Mouse (Mus musculus) heart, postnatal 25 days (tissue): ENCODE data around the gene Acsl4. TPM values are rescaled to one million over a fixed set of nuclear protein-coding genes. Genes with fewer than 3 reads are reported as not detected.

Experiments
- total RNA-seq, 2 experiments: library from RNA; stranded (reverse); gene quantifications; 2 replicates each; pipeline ENCODE4 v1.2.3; 2021

Gene Acsl4
- total RNA-seq, 2 experiments from 2014 or later = 9.1 to 11.5 TPM

Other genes with a start within 250 kb of the Acsl4 start
- not detected for gene Gucy2f, start 193.6 kb downstream of the Acsl4 start, total RNA-seq
- 1 to 10 TPM; 5.9 to 7.5 TPM for gene Nxt2, start 163.8 kb downstream of the Acsl4 start, total RNA-seq
- under 1 TPM; 0.16 to 0.50 TPM for gene Kcne1l, start 84.2 kb downstream of the Acsl4 start, total RNA-seq